Mouse (Mus musculus) retina, postnatal 1 day (tissue): ENCODE results near the gene Tmem167.

ENCODE experiments used
- DNase-seq: peaks from one replicate; pipeline ENCODE4 v3.0.0-alpha.2; 2012

Tmem167 gene

GRCm38 (mm10) chr13:90186694-90187093 is 97.8 kb downstream of the Tmem167 start:
- DNase-seq = no peak

DNA sequence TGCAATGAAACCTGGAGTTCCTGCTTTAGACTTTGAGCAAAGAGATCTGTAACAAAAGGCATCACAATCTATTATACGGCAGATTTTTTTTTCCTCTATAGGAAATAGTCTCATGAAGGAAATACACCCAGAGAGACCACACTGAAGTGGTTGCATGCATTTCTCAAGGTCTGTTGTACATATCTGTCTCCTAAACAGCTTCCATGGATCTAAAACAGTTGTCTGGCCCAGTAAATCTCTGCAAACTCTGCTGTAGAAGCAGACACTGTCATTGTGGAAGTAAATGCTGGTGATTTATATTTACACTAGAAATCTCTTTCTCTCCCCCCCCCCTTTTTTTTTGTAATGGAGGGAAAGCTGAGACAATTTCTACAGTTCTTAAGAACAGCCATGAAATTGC is 99.1 kb downstream of the Tmem167 start:
- DNase-seq = no peak

DNA sequence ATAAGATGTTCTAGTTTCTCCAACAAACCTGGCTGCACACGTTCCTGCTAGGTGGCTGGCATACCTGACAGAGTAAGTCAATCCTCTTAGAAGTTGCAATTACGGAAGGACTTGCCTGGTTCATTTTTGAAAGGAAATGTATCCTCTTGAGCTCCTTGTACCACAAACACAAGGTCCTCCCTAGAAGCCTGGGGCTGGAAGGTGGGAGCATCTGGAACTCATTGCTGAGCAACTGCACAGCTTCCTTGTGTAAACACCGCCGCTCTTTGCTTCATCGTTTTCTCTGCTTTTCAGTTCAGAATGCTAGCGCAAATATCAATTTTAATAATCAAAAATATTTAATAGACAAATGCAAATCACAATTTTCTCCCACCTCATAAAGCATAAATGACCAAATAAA is 102.9 kb downstream of the Tmem167 start:
- DNase-seq = no peak
